Mouse (Mus musculus) erythroblast, embryonic 14.5 days (primary cell): ENCODE results near the gene Immt.

Experiments
- GATA1 ChIP-seq: IDR thresholded peaks from 2 replicates; pipeline ENCODE4 v1.6.1; 2012; ENCODE audit warnings: low read length, inconsistent platforms, mixed read lengths
- TAL1 ChIP-seq: IDR thresholded peaks from 3 replicates; pipeline ENCODE4 v1.6.1; 2012; ENCODE audit warnings: low read length, inconsistent platforms, mixed read lengths

GRCm38 (mm10) chr6:71830690-71831580 is at the start of gene Immt:
- TF ChIP-seq TAL1: no peak
- TF ChIP-seq GATA1: no peak
